Mouse (Mus musculus): ENCODE measurements around the gene Ttc29. TPM values are rescaled to one million over a fixed set of nuclear protein-coding genes. Genes with fewer than 3 reads are reported as not detected.

Ttc29 gene
- polyA plus RNA-seq, 1 experiment: not detected

DNA sequence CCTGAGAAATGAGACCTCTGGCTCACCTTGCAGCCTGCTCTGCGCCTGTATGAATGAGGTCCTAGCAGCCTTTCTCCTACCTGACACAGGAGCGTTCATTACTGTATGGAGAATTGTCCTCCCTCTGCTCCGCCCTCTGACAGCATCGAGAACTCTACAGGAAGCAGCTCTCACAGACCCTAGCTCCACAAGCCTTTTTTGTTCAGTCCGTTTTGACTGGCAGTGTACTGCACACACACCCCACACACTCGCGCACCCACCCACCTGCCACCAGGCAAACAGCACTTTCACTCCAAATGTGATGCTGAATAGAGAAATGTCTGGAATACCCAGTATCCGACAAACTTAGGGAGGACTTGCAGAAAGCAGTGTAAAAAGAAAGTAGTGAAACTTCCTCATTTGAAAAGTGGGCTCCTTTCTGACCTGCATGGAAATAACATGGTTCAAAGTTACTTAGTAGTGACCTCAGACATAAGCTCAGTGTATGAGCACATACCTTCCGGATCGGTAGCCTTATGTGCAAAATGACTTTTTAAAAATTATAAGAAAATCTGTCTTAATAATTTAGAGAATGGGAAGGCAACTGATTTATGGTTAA lies 76.4 kb downstream of the Ttc29 start:
- no peak for TF ChIP-seq CTCF (IDR thresholded peaks at IDR 0.05; ENCODE audit: control insufficient read depth, insufficient read depth, low read length)
- TF ChIP-seq POLR2A (IDR thresholded peaks at IDR 0.05; ENCODE audit: borderline replicate concordance, control insufficient read depth, low read depth, low read length): no peak
- H3K4me3 ChIP-seq (replicated peaks; ENCODE audit: control insufficient read depth, low read depth, low read length): no peak overlapping the region
- H3K4me1 ChIP-seq (ENCODE audit: control insufficient read depth, insufficient read depth, low read length): no peaks in the 10 kb centered on the region
- no peak overlapping the region for H3K27ac ChIP-seq (ENCODE audit: control insufficient read depth, insufficient read depth, low read depth, low read length, poor library complexity)
- 17% methylated on average over 10 of the region's 10 CpGs for WGBS

- WGBS: 74% methylated on average over 7 of the region's 7 CpGs
- Histone ChIP-seq H3K4me1 (ENCODE audit: control insufficient read depth, insufficient read depth, low read length) (no peaks in the 10 kb centered on the region), H3K27ac (ENCODE audit: control insufficient read depth, insufficient read depth, low read depth, low read length, poor library complexity) (no peak overlapping the region), H3K4me3 (replicated peaks; ENCODE audit: control insufficient read depth, low read depth, low read length) (no peak overlapping the region)
- TF ChIP-seq CTCF (IDR thresholded peaks at IDR 0.05; ENCODE audit: control insufficient read depth, insufficient read depth, low read length) (no peak), POLR2A (IDR thresholded peaks at IDR 0.05; ENCODE audit: borderline replicate concordance, control insufficient read depth, low read depth, low read length) (no peak)
These were observed 77.2 kb downstream of the Ttc29 start for GRCm38 (mm10) chr8:78290274-78290673.

DNA sequence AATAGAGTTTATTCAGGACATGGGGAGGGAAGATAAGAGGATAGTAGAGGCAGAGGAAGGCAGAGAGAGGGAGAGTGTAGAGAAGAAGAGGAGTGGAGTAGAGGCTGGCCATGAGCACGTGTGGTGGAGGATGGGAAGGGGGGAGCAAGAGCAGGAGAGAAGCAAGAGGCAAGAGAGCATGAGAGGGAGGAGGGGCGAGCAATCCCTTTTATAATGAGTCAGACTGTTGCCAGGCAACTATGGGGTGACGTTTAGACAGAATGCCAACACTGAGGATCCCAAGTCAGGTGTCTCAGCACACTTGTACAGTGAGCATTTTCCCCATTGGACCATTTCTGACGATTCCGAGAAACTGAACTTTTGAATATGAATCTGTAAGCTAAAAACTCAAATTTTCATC lies 82.4 kb downstream of the Ttc29 start:
- 73% methylated on average over 5 of the region's 5 CpGs for WGBS
- no peaks in the 10 kb centered on the region for H3K4me1 ChIP-seq (ENCODE audit: control insufficient read depth, insufficient read depth, low read length)
- H3K27ac ChIP-seq (ENCODE audit: control insufficient read depth, insufficient read depth, low read depth, low read length, poor library complexity): no peak overlapping the region
- no peak for TF ChIP-seq CTCF (IDR thresholded peaks at IDR 0.05; ENCODE audit: control insufficient read depth, insufficient read depth, low read length)
- no peak for TF ChIP-seq POLR2A (IDR thresholded peaks at IDR 0.05; ENCODE audit: borderline replicate concordance, control insufficient read depth, low read depth, low read length)
- no peak overlapping the region for H3K4me3 ChIP-seq (replicated peaks; ENCODE audit: control insufficient read depth, low read depth, low read length)

DNA sequence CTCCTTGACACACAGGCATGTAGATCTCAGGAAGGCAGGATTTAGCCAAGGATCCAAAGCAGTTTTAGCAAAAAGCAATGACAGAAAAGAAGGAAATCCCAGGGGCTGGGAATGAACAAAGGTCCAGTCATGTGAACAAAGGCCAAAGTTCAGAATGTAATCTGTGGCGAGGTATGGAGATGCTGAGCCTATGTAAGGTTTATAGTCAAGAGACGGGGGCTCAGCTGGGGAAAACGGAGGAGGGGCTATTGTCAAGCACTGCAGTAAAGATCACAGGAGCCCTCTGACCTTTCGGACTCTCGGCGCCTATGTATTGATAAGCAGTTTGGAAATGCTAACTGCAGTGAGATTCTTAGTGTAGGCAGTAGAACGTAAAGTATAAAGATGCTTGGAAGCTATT lies 90.5 kb downstream of the Ttc29 start:
- WGBS: 74% methylated on average over 7 of the region's 7 CpGs
- Histone ChIP-seq H3K27ac (ENCODE audit: control insufficient read depth, insufficient read depth, low read depth, low read length, poor library complexity) (no peak overlapping the region), H3K4me1 (ENCODE audit: control insufficient read depth, insufficient read depth, low read length) (no peaks in the 10 kb centered on the region), H3K4me3 (replicated peaks; ENCODE audit: control insufficient read depth, low read depth, low read length) (no peak overlapping the region)
- TF ChIP-seq CTCF (IDR thresholded peaks at IDR 0.05; ENCODE audit: control insufficient read depth, insufficient read depth, low read length) (no peak), POLR2A (IDR thresholded peaks at IDR 0.05; ENCODE audit: borderline replicate concordance, control insufficient read depth, low read depth, low read length) (no peak)

DNA sequence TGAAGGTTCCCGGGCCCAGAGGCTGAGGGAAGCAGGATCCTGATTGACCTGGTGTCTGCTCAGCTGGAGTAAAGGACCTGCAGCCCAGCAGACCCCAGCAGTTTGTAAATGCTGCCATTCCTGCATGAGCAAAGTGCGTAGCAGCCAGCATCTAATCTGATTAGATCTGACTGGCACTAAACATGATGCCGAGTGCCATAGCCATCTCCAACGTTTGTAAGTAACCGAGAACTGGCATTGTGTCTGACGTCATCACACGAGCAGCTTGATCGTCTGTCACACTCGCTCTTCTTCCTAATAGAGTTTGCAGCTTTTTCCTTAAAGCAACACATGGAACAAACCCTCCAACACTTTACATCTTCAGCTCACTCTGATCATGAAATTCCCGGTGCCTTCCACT lies 93.5 kb downstream of the Ttc29 start:
- TF ChIP-seq POLR2A (IDR thresholded peaks at IDR 0.05; ENCODE audit: borderline replicate concordance, control insufficient read depth, low read depth, low read length) (no peak), CTCF (IDR thresholded peaks at IDR 0.05; ENCODE audit: control insufficient read depth, insufficient read depth, low read length) (no peak)
- Histone ChIP-seq H3K27ac (ENCODE audit: control insufficient read depth, insufficient read depth, low read depth, low read length, poor library complexity) (no peak overlapping the region), H3K4me1 (ENCODE audit: control insufficient read depth, insufficient read depth, low read length) (no peaks in the 10 kb centered on the region), H3K4me3 (replicated peaks; ENCODE audit: control insufficient read depth, low read depth, low read length) (no peak overlapping the region)
- WGBS: 72% methylated on average over 10 of the region's 10 CpGs

GRCm38 (mm10) chr8:78307131-78307530 lies 94.0 kb downstream of the Ttc29 start:
- 67% methylated on average over 4 of the region's 4 CpGs for WGBS
- TF ChIP-seq CTCF (IDR thresholded peaks at IDR 0.05; ENCODE audit: control insufficient read depth, insufficient read depth, low read length) (no peak), POLR2A (IDR thresholded peaks at IDR 0.05; ENCODE audit: borderline replicate concordance, control insufficient read depth, low read depth, low read length) (no peak)
- Histone ChIP-seq H3K4me1 (ENCODE audit: control insufficient read depth, insufficient read depth, low read length) (no peaks in the 10 kb centered on the region), H3K4me3 (replicated peaks; ENCODE audit: control insufficient read depth, low read depth, low read length) (no peak overlapping the region), H3K27ac (ENCODE audit: control insufficient read depth, insufficient read depth, low read depth, low read length, poor library complexity) (no peak overlapping the region)

DNA sequence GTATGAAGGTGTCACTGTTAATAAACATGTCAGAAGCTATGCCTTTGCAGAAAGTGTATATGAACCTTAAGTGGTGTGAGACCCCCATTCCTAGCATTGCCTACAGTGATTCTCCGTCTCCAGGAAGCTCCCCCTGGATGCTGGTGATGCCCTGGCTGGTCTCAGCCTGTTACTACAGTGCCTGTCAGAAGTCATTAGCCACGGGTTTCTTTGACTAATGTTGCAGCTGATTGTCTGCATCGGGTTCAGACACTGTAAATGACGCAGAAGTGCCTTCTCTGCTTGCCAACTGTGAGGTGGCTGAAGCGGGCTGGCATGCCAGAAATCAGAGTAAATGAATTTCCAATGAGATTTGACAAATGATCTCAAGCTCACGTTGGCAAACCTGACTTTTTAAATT lies 96.4 kb downstream of the Ttc29 start:
- no peak overlapping the region for H3K4me3 ChIP-seq (replicated peaks; ENCODE audit: control insufficient read depth, low read depth, low read length)
- H3K27ac ChIP-seq (ENCODE audit: control insufficient read depth, insufficient read depth, low read depth, low read length, poor library complexity): no peak overlapping the region
- H3K4me1 ChIP-seq (ENCODE audit: control insufficient read depth, insufficient read depth, low read length): no peaks in the 10 kb centered on the region
- 68% methylated on average over 6 of the region's 6 CpGs for WGBS
- TF ChIP-seq CTCF (IDR thresholded peaks at IDR 0.05; ENCODE audit: control insufficient read depth, insufficient read depth, low read length) (no peak), POLR2A (IDR thresholded peaks at IDR 0.05; ENCODE audit: borderline replicate concordance, control insufficient read depth, low read depth, low read length) (no peak)

DNA sequence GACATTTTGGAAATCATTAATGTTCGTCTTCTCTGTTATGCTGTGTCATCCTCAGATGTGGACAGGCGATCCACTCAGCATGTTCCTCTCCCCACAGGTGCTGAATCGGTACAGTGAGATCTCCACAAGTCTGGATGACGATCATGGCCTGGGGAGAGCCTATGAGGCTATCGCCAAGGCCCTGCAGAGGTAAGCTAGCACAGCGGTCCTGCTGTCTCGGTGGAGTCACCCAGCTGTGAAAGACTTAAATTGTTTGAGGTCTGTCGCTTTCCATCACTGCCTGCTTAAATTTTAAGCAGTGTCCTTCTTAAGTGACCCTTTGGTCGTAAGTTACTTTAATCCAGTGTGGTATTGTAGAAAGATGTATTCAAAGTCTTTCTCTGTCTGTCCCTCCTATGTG lies 102.5 kb downstream of the Ttc29 start:
- TF ChIP-seq CTCF (IDR thresholded peaks at IDR 0.05; ENCODE audit: control insufficient read depth, insufficient read depth, low read length) (no peak), POLR2A (IDR thresholded peaks at IDR 0.05; ENCODE audit: borderline replicate concordance, control insufficient read depth, low read depth, low read length) (no peak)
- Histone ChIP-seq H3K4me3 (replicated peaks; ENCODE audit: control insufficient read depth, low read depth, low read length) (no peak overlapping the region), H3K27ac (ENCODE audit: control insufficient read depth, insufficient read depth, low read depth, low read length, poor library complexity) (no peak overlapping the region), H3K4me1 (ENCODE audit: control insufficient read depth, insufficient read depth, low read length) (no peaks in the 10 kb centered on the region)
- WGBS: 75% methylated on average over 9 of the region's 9 CpGs

- no peak overlapping the region for H3K27ac ChIP-seq (ENCODE audit: control insufficient read depth, insufficient read depth, low read depth, low read length, poor library complexity)
- H3K4me3 ChIP-seq (replicated peaks; ENCODE audit: control insufficient read depth, low read depth, low read length): no peak overlapping the region
- no peak for TF ChIP-seq POLR2A (IDR thresholded peaks at IDR 0.05; ENCODE audit: borderline replicate concordance, control insufficient read depth, low read depth, low read length)
- no peak for TF ChIP-seq CTCF (IDR thresholded peaks at IDR 0.05; ENCODE audit: control insufficient read depth, insufficient read depth, low read length)
- WGBS: 68% methylated on average over 2 of the region's 2 CpGs
- no peaks in the 10 kb centered on the region for H3K4me1 ChIP-seq (ENCODE audit: control insufficient read depth, insufficient read depth, low read length)
These were observed 104.6 kb downstream of the Ttc29 start for GRCm38 (mm10) chr8:78317666-78318065.

All from bone marrow, adult 2 months (tissue).